Mouse (Mus musculus): ENCODE measurements around the gene Slc35e3.

Gene Slc35e3

GRCm38 (mm10) chr10:117690101-117690352 is 56.1 kb downstream of the Slc35e3 start:
- no peak for ATAC-seq (ENCODE audit: insufficient number of reproducible peaks, low FRiP score, low TSS enrichment)

- ATAC-seq (ENCODE audit: insufficient number of reproducible peaks, low FRiP score, low TSS enrichment) = no peak
Observed at GRCm38 (mm10) chr10:117689297-117690100, 56.7 kb downstream of the Slc35e3 start.

- no peak for ATAC-seq (ENCODE audit: insufficient number of reproducible peaks, low FRiP score, low TSS enrichment)
Observed at GRCm38 (mm10) chr10:117688204-117689151, 57.7 kb downstream of the Slc35e3 start.

- ATAC-seq (ENCODE audit: insufficient number of reproducible peaks, low FRiP score, low TSS enrichment) = no peak
Observed at GRCm38 (mm10) chr10:117687577-117687976, 58.6 kb downstream of the Slc35e3 start.

- ATAC-seq (ENCODE audit: insufficient number of reproducible peaks, low FRiP score, low TSS enrichment) = no peak
Observed at GRCm38 (mm10) chr10:117687018-117687417, 59.1 kb downstream of the Slc35e3 start.

- no peak for ATAC-seq (ENCODE audit: insufficient number of reproducible peaks, low FRiP score, low TSS enrichment)
Observed at GRCm38 (mm10) chr10:117685849-117686591, 60.1 kb downstream of the Slc35e3 start.

GRCm38 (mm10) chr10:117685171-117685848 is 60.9 kb downstream of the Slc35e3 start:
- no peak for ATAC-seq (ENCODE audit: insufficient number of reproducible peaks, low FRiP score, low TSS enrichment)

GRCm38 (mm10) chr10:117684298-117685170 is 61.6 kb downstream of the Slc35e3 start:
- no peak for ATAC-seq (ENCODE audit: insufficient number of reproducible peaks, low FRiP score, low TSS enrichment)

GRCm38 (mm10) chr10:117683734-117684037 is 62.5 kb downstream of the Slc35e3 start:
- ATAC-seq (ENCODE audit: insufficient number of reproducible peaks, low FRiP score, low TSS enrichment) = no peak

Data from cerebellum, adult (tissue).